Mouse (Mus musculus) erythroid progenitor cell, adult 5-6 weeks (primary cell): ENCODE measurements around the gene Carnmt1. TPM values are rescaled to one million over a fixed set of nuclear protein-coding genes. Genes with fewer than 3 reads are reported as not detected.
A peak's percentile ranks its signal among the peaks of the same experiment; 100 is the strongest.

ENCODE experiments used
- ATAC-seq: replicated peaks from 2 replicates; pipeline ENCODE4 v1.8.0; 2016; ENCODE audit warnings: moderate number of reproducible peaks, mild to moderate bottlenecking, moderate TSS enrichment, inconsistent platforms; ENCODE audit not compliant: poor library complexity, low FRiP score, severe bottlenecking
- total RNA-seq, 2 experiments: library from RNA; stranded (forward) in 1 of 2; stranded (reverse) in 1 of 2; fragments of 150-400 nt in 1 of 2; fragments of 186-747, 209-891 nt in 1 of 2; gene quantifications; 2 replicates each; pipeline versions ENCODE4 v1.2.3 to v1.2.4; 2015 to 2017; ENCODE audit warnings: low replicate concordance in 2 of 2

Carnmt1 gene
- total RNA-seq (2015; ENCODE audit: low replicate concordance): 19.8 and 20.5 TPM in 2 replicates
- total RNA-seq (2017; ENCODE audit: low replicate concordance): 10.7 and 19.8 TPM in 2 replicates

DNA sequence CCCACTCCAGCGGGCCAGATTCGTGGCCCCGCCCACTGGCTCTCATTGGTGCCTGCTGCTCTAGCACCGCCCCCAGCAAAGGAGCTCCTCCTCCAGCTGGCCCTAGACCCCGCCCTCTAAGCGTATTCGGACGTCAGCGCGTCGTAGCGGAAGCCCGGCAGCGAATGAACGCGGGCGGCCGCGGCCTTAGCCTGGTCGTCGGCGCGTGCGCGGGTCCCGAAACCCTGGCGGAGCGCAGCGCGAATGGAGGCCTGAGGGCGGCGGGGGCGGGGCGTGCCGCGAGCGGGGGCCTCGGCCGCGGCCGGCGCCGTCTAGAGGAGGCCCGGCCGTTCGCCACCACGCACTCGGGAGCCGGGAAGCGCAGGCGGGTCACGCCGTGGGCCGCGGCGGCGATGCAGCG lies at the start of gene Carnmt1:
Gene Carnmt1, plus strand, starts transcription at position 157 of the 400 bp plus-strand sequence.
- ATAC-seq: peak; percentile 95

DNA sequence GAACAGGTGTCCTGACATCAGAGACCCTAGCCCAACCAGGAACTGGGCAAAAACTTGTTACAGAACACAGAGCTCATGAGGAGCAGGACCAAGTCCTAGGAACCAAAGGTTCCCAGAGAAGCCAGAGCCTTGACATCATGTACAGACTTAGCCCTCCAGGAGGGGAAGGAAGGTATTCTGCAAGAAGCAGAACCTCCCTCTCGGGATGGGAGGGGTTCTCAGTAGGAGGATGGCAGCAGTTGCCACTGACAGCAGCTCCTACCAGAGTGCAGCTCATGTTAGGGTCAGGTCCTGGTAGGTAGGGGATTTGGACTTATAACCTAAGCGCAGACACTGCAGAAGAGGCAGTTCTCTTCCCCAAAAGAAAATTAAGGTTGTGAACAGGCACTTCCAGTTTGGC lies 46.7 kb upstream of the Carnmt1 start:
- ATAC-seq: no peak

DNA sequence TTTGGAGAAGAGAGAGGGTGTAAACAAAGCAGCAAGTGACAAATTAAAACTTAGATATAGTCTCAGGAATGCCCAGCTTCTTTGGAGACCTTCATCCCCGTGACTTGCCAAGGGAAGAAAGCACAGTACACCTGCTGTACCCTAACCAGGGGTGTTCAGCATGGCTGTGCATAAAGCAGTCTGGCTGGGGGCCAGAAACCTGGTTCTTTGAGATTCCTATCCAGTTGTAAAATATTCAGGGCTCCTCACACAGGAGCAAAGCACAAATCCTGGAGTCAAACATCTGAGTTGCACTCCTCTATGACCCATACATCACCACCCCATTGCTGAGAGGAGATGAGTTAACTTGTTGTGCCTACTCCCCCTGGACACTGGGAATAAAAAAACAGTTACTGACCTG lies 41.0 kb upstream of the Carnmt1 start:
- ATAC-seq: no peak

DNA sequence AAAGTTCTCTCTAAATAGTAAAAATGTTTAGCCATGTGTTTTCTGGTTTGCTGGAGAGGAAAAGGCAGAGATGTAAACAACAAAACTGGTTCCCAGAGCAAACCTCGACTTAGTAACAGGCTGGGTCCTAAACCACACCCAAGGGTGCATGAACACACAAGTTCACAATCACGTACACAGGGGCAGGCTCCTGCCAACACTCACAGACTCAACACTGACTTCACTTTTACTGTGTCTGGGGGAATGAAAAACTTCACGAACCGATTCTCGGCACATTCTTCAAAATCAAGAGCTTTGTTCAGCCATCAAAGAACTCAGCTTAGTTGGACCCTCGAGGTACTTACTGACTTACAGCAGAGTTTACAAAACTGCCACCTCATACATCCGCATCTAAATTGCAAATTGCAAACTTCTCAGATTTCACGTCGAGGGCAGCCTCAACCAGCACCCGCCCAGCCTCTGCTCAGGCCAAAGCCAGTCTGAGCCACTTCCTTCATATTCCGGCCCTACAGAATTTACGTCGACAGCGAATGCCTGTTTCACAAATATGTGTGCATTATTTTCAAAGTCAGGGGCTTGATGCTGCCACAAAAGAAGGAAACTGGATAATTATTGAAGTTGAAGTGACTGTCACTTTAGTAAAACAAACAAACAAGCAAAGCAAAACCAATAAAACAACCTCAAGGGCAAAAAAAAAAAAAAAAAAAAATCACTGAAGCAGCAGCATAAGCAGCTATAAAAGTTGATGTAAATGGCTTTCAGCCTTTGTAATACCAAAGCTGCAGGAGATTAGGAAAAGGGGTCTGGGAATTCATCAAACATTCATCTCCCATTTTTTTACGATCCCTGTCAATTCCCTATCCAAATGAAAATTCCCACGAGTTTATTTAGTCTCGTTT lies 40.1 kb upstream of the Carnmt1 start:
- no peak for ATAC-seq

DNA sequence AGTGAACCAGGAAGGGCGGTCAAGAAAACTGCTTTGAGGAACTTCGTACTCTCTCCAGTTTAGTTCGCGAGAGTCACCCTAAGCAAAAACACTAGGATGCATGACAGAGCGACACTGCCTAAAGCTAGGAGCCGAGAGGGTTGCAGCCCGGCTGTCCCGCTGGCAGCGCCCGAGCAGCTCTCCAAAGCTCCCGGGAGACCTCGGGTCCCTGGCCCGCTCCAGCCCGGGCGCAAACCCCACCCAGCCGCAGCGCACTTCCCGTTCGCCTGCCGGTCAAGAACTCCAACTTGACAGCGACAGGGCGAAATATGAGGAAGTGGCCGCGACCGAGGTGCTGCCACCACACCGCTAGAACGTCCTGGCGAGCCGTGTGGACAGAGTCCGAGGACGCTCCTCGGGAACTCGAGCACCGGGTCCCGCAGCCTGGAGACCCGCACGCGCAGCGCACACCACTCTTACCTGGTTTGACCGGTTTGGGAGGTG lies 39.4 kb upstream of the Carnmt1 start:
- ATAC-seq: peak; percentile 66

DNA sequence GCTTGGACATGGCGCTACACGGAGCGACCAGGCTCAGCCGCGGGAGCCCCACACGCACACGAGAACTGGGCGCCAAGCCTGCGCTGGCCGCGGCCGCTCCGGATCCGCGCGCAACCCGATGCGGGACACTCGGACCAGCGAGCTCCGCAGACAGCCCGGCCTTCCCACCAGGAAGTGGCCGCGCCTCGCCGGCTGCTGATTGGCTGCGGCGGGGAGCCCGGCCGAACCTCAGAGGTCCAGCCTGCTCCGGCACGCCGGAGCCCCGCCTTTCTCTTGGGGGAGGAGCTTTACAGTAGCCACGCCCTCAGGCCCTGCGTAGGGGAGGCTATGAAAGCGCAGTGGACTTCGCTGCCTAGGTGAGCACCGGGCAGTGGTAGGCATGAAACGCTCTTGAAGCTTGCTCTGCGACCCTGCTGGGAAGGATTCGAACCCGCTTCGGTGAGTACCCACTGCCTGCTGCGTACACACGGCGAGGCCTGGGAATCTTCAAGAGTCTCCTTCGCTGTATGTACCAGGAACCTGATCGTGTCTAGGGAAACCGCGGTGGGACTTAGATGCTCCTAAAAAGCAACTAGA lies 38.8 kb upstream of the Carnmt1 start, which contains the start of the genes Ostf1 and Nmrk1:
Gene Ostf1, minus strand, starts transcription at position 180 of the 576 bp plus-strand sequence.
Gene Nmrk1, plus strand, starts transcription at position 307 of the 576 bp plus-strand sequence.
- ATAC-seq: peak; percentile 98

DNA sequence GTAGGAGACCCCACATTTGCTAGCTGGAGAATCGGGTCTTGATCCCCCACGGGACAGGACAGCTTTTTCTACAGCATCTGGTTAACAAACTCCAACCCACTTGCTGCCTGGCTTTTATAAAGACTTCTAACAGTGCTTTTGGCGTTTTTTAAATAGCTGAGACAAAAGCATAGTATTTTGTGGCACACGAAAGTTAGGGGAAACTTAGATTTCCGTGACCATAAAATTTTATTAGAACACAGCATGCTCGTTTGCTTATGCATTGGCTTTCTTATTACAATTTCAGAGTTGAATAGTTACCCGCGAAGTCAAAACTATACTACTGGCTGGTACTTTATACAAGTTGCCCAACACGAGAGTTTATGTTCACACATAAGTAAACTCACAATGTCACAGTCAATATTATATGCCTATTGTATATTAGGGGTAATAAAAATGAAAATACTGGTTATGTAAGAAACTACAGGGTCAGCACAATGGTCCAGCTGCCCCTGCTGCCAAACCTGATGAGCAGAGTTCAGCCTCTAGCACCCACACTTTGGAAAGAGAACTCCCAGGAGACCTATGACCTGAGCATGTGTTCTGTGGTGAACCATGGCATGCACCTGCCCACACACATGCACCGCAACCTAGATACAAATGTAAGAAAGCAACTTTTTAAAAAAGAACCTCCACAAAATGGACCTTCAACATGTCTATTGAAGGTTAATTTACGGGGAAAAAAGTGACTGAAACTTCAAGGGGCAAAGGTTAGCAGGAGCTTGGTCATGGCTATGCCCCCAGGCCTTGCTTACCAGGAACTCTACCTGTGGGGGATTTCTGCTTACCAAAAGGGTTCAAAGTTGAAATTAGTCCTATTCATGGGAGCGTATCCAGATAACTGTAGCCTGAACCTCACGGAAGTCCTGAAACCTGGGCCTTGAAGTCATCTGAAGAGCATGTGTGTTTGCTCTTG lies 38.1 kb upstream of the Carnmt1 start:
- ATAC-seq: no peak

DNA sequence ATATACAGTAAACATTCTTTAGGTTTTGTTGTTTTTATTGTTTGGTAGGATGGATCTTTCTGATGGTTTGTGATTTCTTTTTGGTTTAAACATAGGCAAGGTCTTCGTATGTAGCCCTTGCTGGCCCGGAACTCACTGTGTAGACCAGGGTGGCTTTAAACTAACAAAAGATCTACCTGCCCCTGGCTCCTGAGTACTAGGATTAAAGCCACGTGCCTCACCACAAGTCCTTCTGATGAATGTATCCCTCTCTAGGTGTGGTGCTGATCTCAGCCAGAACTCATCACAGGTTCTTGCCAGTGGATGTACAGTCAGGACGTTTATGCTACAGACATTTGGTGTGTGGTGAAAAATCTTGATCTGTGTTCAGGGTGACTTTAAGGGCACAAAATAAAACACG lies 32.6 kb upstream of the Carnmt1 start:
- ATAC-seq: no peak

DNA sequence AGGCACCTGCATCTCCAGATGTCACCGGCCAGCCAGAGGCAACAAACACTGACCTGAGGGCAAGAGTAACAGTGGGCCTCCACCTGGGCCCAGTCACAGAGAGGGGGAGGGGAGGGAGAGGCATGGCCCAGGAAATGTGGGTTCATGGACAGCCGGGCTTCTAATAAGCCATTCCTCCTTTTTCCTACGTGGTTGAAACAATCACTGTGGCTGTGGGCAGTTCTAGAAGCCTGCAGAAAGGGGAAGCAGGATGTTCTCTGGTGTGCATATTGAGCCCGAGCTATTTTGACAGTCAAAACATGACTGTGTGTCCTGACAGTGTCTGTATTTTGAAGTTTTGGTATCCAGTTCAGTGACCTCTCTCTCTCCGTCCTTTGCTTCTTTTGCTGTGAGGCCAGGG lies 31.6 kb upstream of the Carnmt1 start:
- ATAC-seq: no peak

DNA sequence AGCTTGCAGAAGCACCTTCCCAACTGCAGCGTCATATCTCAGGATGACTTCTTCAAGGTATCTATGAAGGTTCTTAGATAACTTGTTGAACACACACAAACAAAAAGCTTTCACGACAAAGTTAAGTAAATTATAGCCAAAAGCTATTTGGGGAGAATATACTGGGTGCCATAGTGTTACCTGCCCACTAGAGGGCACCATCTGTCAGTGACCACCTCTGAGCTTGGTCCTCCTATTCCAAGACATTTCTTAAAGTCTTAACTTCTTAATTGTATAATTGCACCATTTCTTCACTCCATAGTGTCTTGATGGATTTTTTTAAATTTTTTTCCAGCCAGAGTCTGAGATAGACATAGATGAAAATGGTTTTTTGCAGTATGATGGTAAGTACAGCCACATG lies 31.0 kb upstream of the Carnmt1 start:
- ATAC-seq: no peak

DNA sequence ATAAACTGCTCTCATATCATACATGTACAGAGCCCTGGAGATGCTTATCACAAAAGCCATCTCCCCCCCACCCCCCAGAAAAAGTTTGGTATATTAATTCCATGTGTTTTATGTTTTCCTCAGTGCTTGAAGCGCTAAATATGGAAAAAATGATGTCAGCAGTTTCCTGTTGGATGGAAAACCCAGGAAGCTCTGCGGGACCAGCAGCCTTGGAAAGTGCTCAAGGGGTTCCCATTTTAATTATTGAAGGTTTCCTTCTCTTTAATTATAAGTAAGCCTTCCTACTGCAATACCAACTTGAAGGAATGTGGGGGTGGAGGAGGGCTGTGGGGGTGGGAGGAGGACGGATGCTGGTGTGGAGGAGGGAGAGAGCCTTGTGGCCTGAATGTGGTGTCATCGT lies 29.6 kb upstream of the Carnmt1 start:
- no peak for ATAC-seq

DNA sequence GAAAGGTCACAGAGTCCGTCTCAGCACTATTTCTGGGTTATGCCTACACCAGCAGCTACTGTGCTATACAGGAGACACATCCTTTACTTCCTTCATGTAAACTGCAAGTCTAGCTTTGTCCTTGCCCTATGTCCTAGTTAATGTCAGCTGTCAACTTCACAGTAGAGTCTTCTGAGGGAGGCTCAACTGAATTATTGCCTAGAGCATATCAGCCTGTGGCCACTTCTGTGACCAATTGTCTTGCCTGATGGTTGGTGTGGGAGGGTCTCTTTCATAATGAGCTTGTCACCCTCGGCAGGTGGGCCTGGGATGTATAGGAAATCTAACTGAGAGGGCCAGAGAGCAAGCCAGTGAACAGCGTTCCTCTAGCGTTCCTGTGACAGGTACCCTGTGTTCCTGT lies 27.2 kb upstream of the Carnmt1 start:
- no peak for ATAC-seq

DNA sequence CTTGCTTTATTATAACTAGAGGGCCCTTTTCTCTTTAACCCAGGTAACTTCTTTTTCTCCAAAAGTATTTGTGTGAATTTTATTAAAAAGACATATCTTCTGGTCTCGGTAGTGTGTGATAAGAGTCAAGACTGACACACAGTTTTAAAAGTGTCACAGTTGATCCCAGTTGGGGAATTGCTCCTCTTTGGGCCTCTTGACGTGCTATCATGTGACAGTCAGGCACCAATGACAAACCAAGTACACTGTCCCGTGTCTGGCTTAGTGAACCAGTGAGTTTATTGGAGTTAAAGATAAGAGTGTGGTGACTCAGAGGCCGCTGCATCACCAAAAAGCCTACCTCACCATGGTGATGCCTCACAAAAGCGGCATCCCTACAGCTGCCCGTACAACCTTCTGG lies 26.5 kb upstream of the Carnmt1 start:
- ATAC-seq: peak; percentile 90

DNA sequence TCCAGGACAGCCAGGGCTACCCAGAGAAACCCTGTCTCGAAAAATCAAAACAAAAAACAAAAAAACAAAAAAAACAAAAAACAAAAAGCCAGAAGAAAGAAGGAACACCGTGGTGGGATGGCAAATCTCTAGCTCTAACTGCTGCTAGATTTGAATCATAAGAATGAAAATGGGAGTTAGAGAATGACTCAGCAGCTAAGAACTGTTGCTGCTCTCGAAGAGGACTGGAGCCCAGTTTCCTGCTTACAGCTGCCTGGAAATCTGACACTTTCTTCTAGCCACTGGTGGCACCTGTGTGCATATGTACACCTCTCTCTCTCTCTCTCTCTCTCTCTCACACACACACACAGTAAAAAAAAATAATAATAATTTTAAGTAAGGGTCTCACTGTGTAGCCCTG lies 24.2 kb upstream of the Carnmt1 start:
- ATAC-seq: 0 out of 2 replicates have a peak, but pooled peaks have one; percentile 36

DNA sequence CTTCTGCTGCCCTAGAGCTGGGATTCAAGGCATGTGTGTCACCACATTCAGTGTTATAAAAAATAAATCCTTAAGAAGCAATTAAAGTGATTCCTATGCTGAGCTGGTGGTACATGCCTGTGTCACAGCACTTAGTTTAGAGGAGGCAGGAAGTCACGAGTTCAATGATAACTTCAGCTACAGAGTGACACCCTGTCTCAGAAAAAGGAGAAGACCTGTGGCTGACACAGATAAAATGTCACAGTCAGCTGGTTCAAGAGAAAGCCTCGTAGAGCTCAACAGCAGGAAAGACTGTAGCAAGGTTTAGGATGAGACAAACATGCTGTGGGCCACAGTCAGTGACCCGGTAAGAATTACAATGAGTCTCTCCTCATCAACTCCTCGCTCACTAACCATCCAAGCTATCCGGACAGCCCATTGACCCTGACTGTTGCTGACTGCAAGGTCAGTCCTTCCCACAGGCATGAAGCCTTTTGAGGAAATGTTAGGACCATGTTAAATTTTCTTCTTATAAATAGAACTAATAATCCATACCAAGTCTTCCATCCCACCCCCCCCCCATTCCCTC lies 23.6 kb upstream of the Carnmt1 start:
- ATAC-seq: peak; percentile 70

DNA sequence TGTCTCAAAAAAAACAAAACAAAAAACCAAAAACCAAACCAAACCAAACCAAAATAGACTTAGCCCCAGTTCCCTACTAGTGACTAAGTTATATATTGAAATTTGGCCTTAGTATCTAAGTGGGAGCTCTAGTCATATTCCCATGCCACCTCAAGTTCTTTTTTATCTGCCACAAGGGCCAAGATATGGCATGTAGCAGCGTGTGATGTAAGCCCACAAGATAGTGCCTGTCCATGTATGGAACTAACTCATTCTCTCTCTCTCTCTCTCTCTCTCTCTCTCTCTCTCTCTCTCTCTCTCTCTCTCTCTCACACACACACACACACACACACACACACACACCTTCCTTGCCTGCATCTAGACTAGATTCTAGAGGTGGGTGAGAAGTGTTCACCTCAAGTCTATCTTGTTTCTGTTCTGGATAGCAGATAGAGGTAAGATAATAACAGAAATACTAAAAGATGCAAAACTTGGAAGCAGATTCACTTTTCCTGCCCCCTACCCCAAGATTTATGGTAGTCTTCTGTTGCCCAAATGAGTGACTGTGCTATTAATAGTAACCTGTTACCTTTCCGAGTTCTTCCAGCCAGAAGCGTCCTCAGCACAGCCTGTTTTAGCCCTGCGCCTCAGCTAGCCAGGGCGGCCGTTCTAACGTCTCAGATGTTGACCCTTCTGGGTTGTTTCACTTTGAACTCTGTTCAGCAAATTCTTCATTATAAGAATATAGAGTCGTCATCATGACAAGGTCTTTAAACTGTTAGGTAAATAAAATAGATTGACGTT lies 22.6 kb upstream of the Carnmt1 start:
- ATAC-seq: no peak

DNA sequence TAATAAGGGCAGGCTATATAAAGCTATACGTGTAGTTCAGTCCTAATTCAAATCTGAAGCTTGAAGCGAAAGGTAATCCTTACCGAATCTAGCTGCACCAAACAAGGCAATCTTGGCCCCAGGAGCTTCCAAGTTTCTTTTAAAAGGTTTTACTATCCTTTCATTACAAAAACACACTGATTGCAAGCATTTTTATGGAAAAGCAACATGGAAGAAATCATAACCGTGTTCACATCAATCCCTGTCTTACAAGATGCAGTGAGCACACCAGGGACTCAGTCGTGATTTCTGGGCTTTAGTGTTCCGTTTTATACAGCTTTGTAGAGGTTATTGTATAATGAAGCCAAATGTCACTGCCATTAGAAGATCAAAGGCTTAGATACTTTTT lies 22.0 kb upstream of the Carnmt1 start:
- no peak for ATAC-seq

DNA sequence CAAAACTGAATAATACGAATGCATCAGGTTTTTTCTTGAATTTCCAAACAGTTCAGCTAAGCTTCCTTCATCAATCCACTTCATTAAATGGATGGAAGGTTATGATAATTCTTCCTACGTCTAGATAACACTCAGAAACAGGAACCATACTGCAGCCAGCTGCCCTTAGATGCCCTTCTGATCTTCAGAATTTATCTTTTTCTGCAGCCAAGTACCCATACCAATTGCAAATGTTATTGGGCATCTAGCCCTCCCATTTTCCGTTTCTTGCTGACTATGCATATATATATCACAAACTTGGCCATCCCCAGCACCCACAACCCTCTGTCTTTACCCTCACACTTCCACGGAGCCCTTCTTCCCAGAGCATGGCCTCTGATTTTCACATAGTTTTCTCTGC lies 20.6 kb upstream of the Carnmt1 start:
- ATAC-seq: no peak; the same call in 1 of the 2 replicates

DNA sequence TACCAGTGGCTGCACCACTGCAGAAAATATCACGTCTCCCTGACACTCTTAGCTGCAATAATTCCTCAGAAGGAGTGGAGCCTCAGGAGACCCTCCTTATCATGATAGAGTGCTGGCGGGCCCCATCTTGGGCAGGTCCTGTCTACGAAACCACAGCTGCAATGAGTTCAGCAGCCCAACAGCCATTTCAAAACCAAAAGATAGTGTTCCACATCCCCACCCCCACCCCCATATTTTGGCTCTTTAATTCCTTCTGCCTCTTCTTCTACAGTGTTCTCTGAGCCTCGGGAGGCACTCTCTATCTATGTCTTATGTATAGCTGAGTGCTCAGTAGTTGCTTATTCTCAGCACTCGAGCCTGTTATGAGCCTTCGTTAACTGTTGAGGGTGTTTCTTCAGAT lies 20.1 kb upstream of the Carnmt1 start:
- ATAC-seq: no peak
